Comparison of ENCODE assay signal across 8 mouse cellular contexts in the genomic region with DNA sequence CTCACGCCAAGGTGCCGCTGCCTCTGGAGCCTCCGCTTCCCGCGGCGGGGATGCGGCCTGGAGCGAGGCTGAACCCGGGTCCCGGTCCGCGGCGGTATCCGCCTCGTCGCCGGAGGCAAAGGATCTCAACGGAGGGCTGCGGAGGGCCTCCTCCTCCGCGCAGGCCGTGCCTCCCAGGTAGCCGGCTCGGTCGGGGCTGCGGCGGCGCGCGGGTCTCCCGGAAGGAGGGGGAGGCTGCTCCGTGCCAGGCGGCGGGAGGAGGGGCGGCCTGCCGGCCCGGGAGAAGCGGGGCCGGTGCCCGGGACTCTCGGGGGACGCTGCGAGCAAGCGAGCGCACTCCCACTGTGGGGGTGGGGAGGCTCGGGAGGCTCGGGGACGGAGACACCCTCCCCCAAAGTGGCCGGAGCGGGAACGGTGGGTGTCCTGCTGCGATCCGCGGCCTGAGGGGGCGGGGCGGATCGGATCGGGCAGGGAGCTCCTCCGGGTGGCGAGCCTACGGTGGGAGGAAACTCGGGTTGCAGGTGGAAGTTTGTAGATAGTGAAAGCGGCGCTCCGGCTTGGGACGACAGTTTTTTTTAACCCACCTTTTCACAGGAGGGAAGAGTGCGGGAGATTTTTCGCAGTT. TPM values are rescaled to one million over a fixed set of nuclear protein-coding genes. Genes with fewer than 3 reads are reported as not detected.
DNase-seq lines count a peak whose midpoint lies in the region; ATAC-seq and TF ChIP-seq lines count a peak whose summit lies in the region.

No protein-coding gene starts in this region.

- H3K27me3 ChIP-seq in lung, embryonic 14.5 days (ENCODE audit: insufficient read depth, low read length), result no peaks in the 10 kb centered on the region

- H3K36me3 ChIP-seq in lung, embryonic 14.5 days (ENCODE audit: insufficient read depth), result peaks cover 27% of the 10 kb centered on the region

- H3K9ac ChIP-seq in lung, embryonic 14.5 days, result peak overlapping the region; percentile 86

- H3K27ac ChIP-seq in lung, embryonic 14.5 days (ENCODE audit: low read depth), result peak overlapping the region; percentile 92

- H3K4me1 ChIP-seq in lung, embryonic 14.5 days (ENCODE audit: insufficient read depth), result peaks cover 6% of the 10 kb centered on the region; the same call in 1 of the 2 replicates

- peak overlapping the region; percentile 94 for H3K4me3 ChIP-seq in lung, embryonic 14.5 days (ENCODE audit: low read depth, low read length)

- peak; percentile 66 for ATAC-seq in lung, embryonic 14.5 days (ENCODE audit: insufficient read depth)

- no peaks in the 10 kb centered on the region for H3K9me3 ChIP-seq in lung, embryonic 14.5 days (ENCODE audit: low read depth, low read length)

- peak overlapping the region; percentile 72 for H3K4me2 ChIP-seq in lung, embryonic 14.5 days

- TF ChIP-seq CTCF in lung, embryonic 14.5 days (IDR thresholded peaks at IDR 0.05; ENCODE audit: low read depth), result no peak

- WGBS in lung, embryonic 14.5 days, result under 1% methylated on average over 58 of the region's 68 CpGs

- DNase-seq in 3T3-L1 (ENCODE audit: low read depth, low spot score), result peak; percentile 63
- peak; percentile 38 for DNase-seq in MN1 (ENCODE audit: low spot score)
- DNase-seq in cerebellum, postnatal 10 days, result peak; percentile 73 to 78
- DNase-seq in gastrocnemius, postnatal 4 days (ENCODE audit: low spot score in 2 of 2), result peak; percentile 43 to 63
- DNase-seq in kidney, adult 8-10 months, result peak; percentile 46 to 56
- DNase-seq in lung, embryonic 14.5 days, result peak; percentile 71
- DNase-seq in ovary, adult 18-20 months (ENCODE audit: low spot score), result peak; percentile 44
- DNase-seq in thymus, postnatal 36 days, result peak; percentile 79 to 85

RNA-seq across cellular contexts. Expression of gene Msh6, which starts 0.5 kb away (rescaled TPM):
- 10 to 100 TPM; 15.3 to 17.0 TPM for total RNA-seq in gastrocnemius, postnatal 4 days (2021)
- polyA plus RNA-seq in lung, embryonic 14.5 days (2014; fragmentation: Nextera tagmentation; extraction: Ambion mirVana), result 62.3 and 69.8 TPM in 2 replicates

RNA-seq across cellular contexts. Expression of gene Rpl36-ps4, which starts 54.6 kb away (rescaled TPM):
- not detected for total RNA-seq in gastrocnemius, postnatal 4 days (2021)
- polyA plus RNA-seq in lung, embryonic 14.5 days (2014; fragmentation: Nextera tagmentation; extraction: Ambion mirVana), result not detected in 2 replicates

Comparison
In these comparisons a context has a peak if more than half of its experiments do, and no peak if none do; other contexts are left out.
1. Peak in every context shown above with its lines: DNase-seq, ATAC-seq, H3K4me3 ChIP-seq and H3K27ac ChIP-seq.